Mouse (Mus musculus) ES-E14 (cell line): ENCODE measurements around the gene Cpne1. TPM values are rescaled to one million over a fixed set of nuclear protein-coding genes. Genes with fewer than 3 reads are reported as not detected.

Experiments used
- DNase-seq: peaks from one replicate; pipeline ENCODE4 v3.0.0-alpha.2; 2013; ENCODE audit warnings: low read depth, low spot score
- H3K27ac ChIP-seq: 2 replicates; pipeline ENCODE4 v1.5.1; 2012; ENCODE audit warnings: low read depth, mild to moderate bottlenecking, low read length, moderate library complexity, mixed read lengths; ENCODE audit not compliant: poor library complexity, insufficient read depth, severe bottlenecking
- H3K36me3 ChIP-seq: 2 replicates; pipeline ENCODE4 v1.6.1; 2012; ENCODE audit warnings: mild to moderate bottlenecking, low read length, moderate library complexity, mixed read lengths; ENCODE audit not compliant: control insufficient read depth, poor library complexity, insufficient read depth, severe bottlenecking
- H3K4me1 ChIP-seq, 2 experiments: fragments of 150-350 bp in 1 of 2; sonication (generic) in 1 of 2; 2 replicates each; pipeline ENCODE4 v1.6.1; 2012; ENCODE audit warnings: low read length in 2 of 2, mild to moderate bottlenecking in 1 of 2, mixed read lengths in 1 of 2; ENCODE audit not compliant: control insufficient read depth in 2 of 2, insufficient read depth in 2 of 2, poor library complexity in 1 of 2
- H3K4me3 ChIP-seq, 2 experiments: fragments of 150-350 bp in 1 of 2; sonication (generic) in 1 of 2; 2 replicates each; pipeline ENCODE4 v1.5.1; 2012; ENCODE audit warnings: low read length in 2 of 2, low read depth in 1 of 2, mild to moderate bottlenecking in 1 of 2, mixed read lengths in 1 of 2; ENCODE audit not compliant: insufficient read depth in 1 of 2, poor library complexity in 1 of 2, severe bottlenecking in 1 of 2
- H3K9ac ChIP-seq: 2 replicates; pipeline ENCODE4 v1.6.1; 2012; ENCODE audit warnings: low read depth, mild to moderate bottlenecking, low read length, mixed read lengths; ENCODE audit not compliant: poor library complexity, insufficient read depth, severe bottlenecking
- H3K9me3 ChIP-seq: fragments of 150-350 bp; sonication (generic); 2 replicates; pipeline ENCODE4 v1.6.1; 2012; ENCODE audit warnings: low read depth, mild to moderate bottlenecking, low read length; ENCODE audit not compliant: control insufficient read depth, insufficient read depth
- CHD2 ChIP-seq: IDR thresholded peaks from 2 replicates; pipeline ENCODE4 v1.6.1; 2014; ENCODE audit warnings: mild to moderate bottlenecking, low read depth, low read length, inconsistent platforms
- HCFC1 ChIP-seq: IDR thresholded peaks from 2 replicates; pipeline ENCODE4 v1.6.1; 2012; ENCODE audit warnings: low read length, inconsistent platforms, borderline replicate concordance; ENCODE audit not compliant: insufficient read depth
- MAFK ChIP-seq: IDR thresholded peaks from 2 replicates; pipeline ENCODE4 v1.6.1; 2014; ENCODE audit warnings: mild to moderate bottlenecking, low read depth, low read length, inconsistent platforms; ENCODE audit not compliant: insufficient read depth
- ZC3H11A ChIP-seq: IDR thresholded peaks from 2 replicates; pipeline ENCODE4 v1.6.1; 2012; ENCODE audit warnings: low read depth, mild to moderate bottlenecking, inconsistent platforms, low read length, borderline replicate concordance
- ZNF384 ChIP-seq: IDR thresholded peaks from 2 replicates; pipeline ENCODE4 v1.6.1; 2012; ENCODE audit warnings: low read depth, low read length, inconsistent platforms
- in situ Hi-C, 2 experiments: fragments of 600-800 bp; cut with MboI; formaldehyde crosslinking; loops; one replicate each; pipeline ENCODE4 v1.15.1; 2025; ENCODE audit warnings: low sequenced_read_pairs in 2 of 2, inconsistent platforms in 1 of 2; ENCODE audit not compliant: unreplicated experiment in 2 of 2
- total RNA-seq: library from RNA; depleted of rRNA; stranded (reverse); fragments of 300-350 nt; gene quantifications from 2 replicates; pipeline ENCODE4 v1.2.3, GENCODE M21; 2012

Gene Cpne1
- total RNA-seq, 1 experiment = 42.8 TPM

DNA sequence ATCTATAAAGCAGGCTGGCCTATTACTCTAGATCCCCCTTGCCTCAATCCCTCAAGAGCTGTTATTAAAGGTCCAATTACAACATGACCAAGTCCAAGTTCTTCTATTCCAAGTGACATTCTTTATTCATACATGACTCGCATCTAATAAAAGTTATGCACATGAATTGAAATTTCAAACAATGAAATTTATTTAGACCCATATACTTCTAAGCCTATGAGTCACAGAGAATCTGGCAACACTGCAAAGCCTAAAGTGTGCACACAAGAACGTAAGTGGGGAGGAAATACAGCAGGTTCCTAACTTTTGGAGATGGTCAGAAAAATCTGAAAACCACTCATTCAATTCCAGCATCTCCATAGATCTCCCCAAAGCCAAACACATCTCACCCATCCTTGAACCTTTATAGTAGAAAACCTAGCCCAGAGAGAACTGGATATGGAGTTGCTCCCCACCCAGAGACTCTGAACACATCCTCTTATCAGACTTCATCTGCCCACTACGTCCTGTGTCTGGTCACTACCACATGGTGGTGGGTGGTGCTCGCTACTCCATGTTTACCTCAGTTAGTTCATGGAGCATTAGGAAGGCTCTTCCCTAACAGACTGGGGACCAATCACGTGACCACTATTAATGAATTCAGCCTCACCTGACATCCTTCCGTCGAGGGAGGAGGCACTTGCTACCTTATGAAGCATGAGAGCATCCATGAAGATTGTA, 24.2 kb downstream of the Cpne1 start:
- TF ChIP-seq MAFK (no peak), HCFC1 (no peak), ZNF384 (no peak), CHD2 (no peak), ZC3H11A (no peak)

DNA sequence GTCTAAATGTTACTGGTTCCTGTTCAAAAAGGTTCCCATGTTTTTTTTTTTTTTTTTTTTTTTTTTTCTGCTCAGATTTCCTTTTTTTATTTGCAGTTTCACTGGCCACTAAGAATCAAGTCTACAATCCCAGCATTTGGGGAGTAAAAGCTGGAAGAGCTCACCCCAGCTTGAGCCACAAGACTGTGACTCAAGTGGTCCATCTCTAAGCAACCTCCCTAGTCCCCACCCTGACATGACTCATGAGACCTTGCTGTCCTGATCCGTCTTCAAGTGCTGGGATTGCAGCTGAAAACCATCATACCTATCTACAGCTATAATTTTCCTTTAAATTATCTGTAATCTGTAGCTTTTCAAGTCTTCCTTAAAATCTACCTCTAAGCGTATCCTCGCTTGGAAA, 27.2 kb downstream of the Cpne1 start:
- no peak for TF ChIP-seq ZNF384
- TF ChIP-seq ZC3H11A = no peak
- TF ChIP-seq CHD2 = no peak
- TF ChIP-seq HCFC1 = no peak
- no peak for TF ChIP-seq MAFK
- Histone ChIP-seq H3K36me3 (peaks cover 3% of the 10 kb centered on the region; the same call in 1 of the 2 replicates), H3K9me3 (no peaks in the 10 kb centered on the region), H3K4me1 (0 out of 4 replicates have a peak, but pooled peaks cover 0 to 1% of the 10 kb centered on the region in 2 experiments), H3K4me3 (no peak overlapping the region), H3K27ac (no peak overlapping the region), H3K9ac (no peak overlapping the region)
- in situ Hi-C loops = no loop called here
- no peak for DNase-seq

More for the DNA sequence above, 24.2 kb downstream of the Cpne1 start:
- no peak overlapping the region for H3K27ac ChIP-seq
- H3K4me3 ChIP-seq = no peak overlapping the region
- no peaks in the 10 kb centered on the region for H3K9me3 ChIP-seq
- in situ Hi-C loops = no loop called here
- H3K9ac ChIP-seq = no peak overlapping the region
- no peaks in the 10 kb centered on the region for H3K4me1 ChIP-seq
- peaks cover 6% of the 10 kb centered on the region; the same call in 1 of the 2 replicates for H3K36me3 ChIP-seq
- DNase-seq = no peak

DNA sequence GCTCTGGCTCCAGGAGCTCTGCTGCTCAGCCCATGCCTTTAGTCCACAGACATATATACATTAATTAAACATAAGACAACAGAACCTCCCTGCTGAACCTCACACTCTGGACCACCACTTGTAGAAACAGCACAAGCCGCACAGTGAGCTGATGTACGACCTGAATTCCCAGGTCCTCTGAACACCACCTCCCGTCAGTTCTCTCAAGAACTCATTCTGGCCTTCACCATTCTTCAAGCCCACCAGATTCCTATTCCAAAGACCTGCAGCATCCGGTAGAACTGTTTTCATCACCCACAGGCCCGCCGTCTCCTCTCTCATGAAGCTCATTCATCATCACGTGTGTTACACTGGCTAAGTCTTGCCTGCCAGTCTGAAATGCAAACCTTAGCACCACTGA, 31.4 kb downstream of the Cpne1 start:
- H3K36me3 ChIP-seq = peaks cover 20% of the 10 kb centered on the region; the same call in 1 of the 2 replicates
- in situ Hi-C loops = no loop called here

DNA sequence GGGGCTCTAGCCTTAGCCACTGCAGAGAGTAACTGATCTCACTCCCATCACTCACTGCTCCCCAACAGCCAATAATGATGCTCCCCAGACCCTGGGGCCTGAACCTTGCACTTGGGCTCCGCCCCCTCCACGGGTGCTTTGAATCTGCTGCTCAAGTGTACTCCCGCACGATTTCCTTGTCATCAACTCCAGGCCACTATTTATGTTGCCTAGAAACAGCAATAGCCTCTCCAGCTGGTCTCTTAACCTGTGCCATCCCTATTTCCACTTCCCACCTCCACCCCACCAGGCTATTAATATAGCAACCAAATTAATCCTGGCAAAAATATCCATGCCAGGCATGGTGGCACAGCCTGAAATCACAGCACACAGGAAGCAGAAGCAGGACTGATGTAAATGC, 32.1 kb downstream of the Cpne1 start:
- TF ChIP-seq ZC3H11A (no peak), CHD2 (no peak), HCFC1 (no peak), ZNF384 (no peak), MAFK (no peak)
- in situ Hi-C loops = no loop called here
- Histone ChIP-seq H3K27ac (no peak overlapping the region), H3K9me3 (no peaks in the 10 kb centered on the region), H3K9ac (no peak overlapping the region), H3K4me3 (no peak overlapping the region), H3K4me1 (peaks cover 4 to 8% of the 10 kb centered on the region in 2 experiments; a peak in 3 of 4 replicates), H3K36me3 (peaks cover 20% of the 10 kb centered on the region; the same call in 1 of the 2 replicates)
- no peak for DNase-seq

More for the DNA sequence above, 31.4 kb downstream of the Cpne1 start:
- H3K9ac ChIP-seq = no peak overlapping the region
- peaks cover 4 to 8% of the 10 kb centered on the region in 2 experiments; a peak in 3 of 4 replicates for H3K4me1 ChIP-seq
- H3K27ac ChIP-seq = no peak overlapping the region
- no peak overlapping the region for H3K4me3 ChIP-seq
- TF ChIP-seq ZC3H11A (no peak), ZNF384 (no peak), CHD2 (no peak), HCFC1 (no peak)
- no peaks in the 10 kb centered on the region for H3K9me3 ChIP-seq
- DNase-seq = no peak
